In the genomic region with DNA sequence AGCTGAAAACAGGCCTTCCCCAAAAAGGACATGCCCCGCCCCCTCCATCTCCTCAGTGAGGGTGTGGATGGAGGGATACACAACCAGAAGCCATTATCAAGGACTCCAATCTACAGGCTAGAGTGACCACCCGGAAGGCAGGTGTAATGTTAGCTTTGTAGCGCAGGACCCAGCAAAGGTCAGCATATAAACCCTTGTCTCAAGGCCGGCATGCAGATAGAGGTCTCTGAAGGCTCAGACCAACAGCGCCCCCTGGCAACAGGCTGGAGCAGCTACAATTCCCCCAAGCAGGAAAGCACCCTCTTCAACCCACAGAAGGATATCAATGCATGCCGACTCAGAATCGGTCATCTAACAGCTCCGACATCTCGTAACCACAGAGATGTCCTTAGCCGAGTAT, we compare ENCODE assay signal across 8 mouse cellular contexts.
DNase-seq lines count a peak whose midpoint lies in the region; ATAC-seq lines count a peak whose summit lies in the region.
"Had no signal": no experiment of that assay in that cellular context is flagged by ENCODE, and none has a peak within 500 bp of the region (broad histone marks: within the 10 kb centered on the region; RNA-seq: fewer than 3 reads in every experiment).

No protein-coding gene starts in this region.

- peak; percentile 48 to 62; a peak in 2 of 4 replicates for ATAC-seq in hematopoietic stem cell, adult 5-6 weeks (replicated peaks in 1 of 2; ENCODE audit: insufficient read depth in 1 of 2, low FRiP score in 2 of 2, low TSS enrichment in 1 of 2, low read depth in 1 of 2, poor library complexity in 2 of 2, severe bottlenecking in 2 of 2)

- DNase-seq in right cerebral cortex, adult 18-20 months, result peak; percentile 16
- DNase-seq in right cerebral cortex, postnatal 25 days, result no peak
- DNase-seq in adrenal gland, adult 18-20 months (ENCODE audit: low spot score in 2 of 2), result peak; percentile 77 to 78
- peak; percentile 87 to 90 for DNase-seq in cerebellum, postnatal 10 days
- DNase-seq in lung, postnatal 14 days, result peak; percentile 55
- DNase-seq in splenic B cell, adult 2 months (ENCODE audit: low read depth, low spot score), result peak; percentile 64

- H3K36me3 ChIP-seq in splenic B cell, adult 2 months (ENCODE audit: control insufficient read depth, insufficient read depth, low read length, poor library complexity, severe bottlenecking), result peaks cover 17% of the 10 kb centered on the region
- H3K36me3 ChIP-seq: hindbrain, embryonic 15.5 days had no signal

- no peaks in the 10 kb centered on the region; the same call in 1 of the 2 replicates for H3K27me3 ChIP-seq in splenic B cell, adult 2 months (ENCODE audit: control insufficient read depth, insufficient read depth, low read length, poor library complexity, severe bottlenecking)
- H3K27me3 ChIP-seq: hindbrain, embryonic 15.5 days had no signal
